Mouse (Mus musculus) gastrocnemius, adult 8-10 months (tissue): ENCODE data around the gene Ocln. TPM values are rescaled to one million over a fixed set of nuclear protein-coding genes. Genes with fewer than 3 reads are reported as not detected.
A peak's percentile ranks its signal among the peaks of the same experiment; 100 is the strongest.

ENCODE experiments used
- DNase-seq, 2 experiments: peaks; one replicate each; pipeline ENCODE4 v3.0.0; 2022; ENCODE audit warnings: low spot score in 2 of 2
- total RNA-seq, 4 experiments: library from RNA; stranded (reverse); gene quantifications; 2 replicates each; pipeline ENCODE4 v1.2.4; 2022

The Ocln gene
- total RNA-seq, result under 1 TPM in 1 of 4 experiments, not detected in 3; 0.29 TPM

GRCm38 (mm10) chr13:100552369-100553041, at the start of gene Ocln:
Gene Ocln (minus strand): TSS chr13:100552718.
- no peak for DNase-seq

- DNase-seq, result no peak
These were observed 48.5 kb upstream of the Ocln start for GRCm38 (mm10) chr13:100601034-100601433.

GRCm38 (mm10) chr13:100600317-100600716, 47.8 kb upstream of the Ocln start:
- DNase-seq, result no peak

GRCm38 (mm10) chr13:100597284-100597683, 44.8 kb upstream of the Ocln start:
- no peak for DNase-seq

- no peak for DNase-seq
These were observed 43.0 kb upstream of the Ocln start for GRCm38 (mm10) chr13:100595552-100595885.

- DNase-seq, result no peak
These were observed 42.5 kb upstream of the Ocln start for GRCm38 (mm10) chr13:100594838-100595551.

- peak; percentile 15 to 29 for DNase-seq
These were observed 41.7 kb upstream of the Ocln start for GRCm38 (mm10) chr13:100594041-100594792.

- no peak for DNase-seq
These were observed 36.1 kb upstream of the Ocln start for GRCm38 (mm10) chr13:100588646-100589045.

- no peak for DNase-seq
These were observed 29.6 kb upstream of the Ocln start for GRCm38 (mm10) chr13:100582144-100582543.

GRCm38 (mm10) chr13:100581701-100582100, 29.2 kb upstream of the Ocln start:
- no peak for DNase-seq

- no peak for DNase-seq
These were observed 27.4 kb upstream of the Ocln start for GRCm38 (mm10) chr13:100579951-100580350.

GRCm38 (mm10) chr13:100579220-100579619, 26.7 kb upstream of the Ocln start:
- DNase-seq, result no peak

- DNase-seq, result no peak
These were observed 23.4 kb upstream of the Ocln start for GRCm38 (mm10) chr13:100575950-100576349.

GRCm38 (mm10) chr13:100570713-100571112, 18.2 kb upstream of the Ocln start:
- DNase-seq, result no peak

- DNase-seq, result no peak
These were observed 15.8 kb upstream of the Ocln start for GRCm38 (mm10) chr13:100568359-100568758.

- DNase-seq, result no peak
These were observed 6.9 kb upstream of the Ocln start for GRCm38 (mm10) chr13:100559449-100559848.

GRCm38 (mm10) chr13:100557011-100557410, 4.5 kb upstream of the Ocln start:
- no peak for DNase-seq

- DNase-seq, result no peak
These were observed 522 bp upstream of the Ocln start for GRCm38 (mm10) chr13:100553042-100553437.

GRCm38 (mm10) chr13:100552009-100552368, 529 bp downstream of the Ocln start:
- DNase-seq, result no peak

- DNase-seq, result no peak
These were observed 1.0 kb downstream of the Ocln start for GRCm38 (mm10) chr13:100551371-100552008.

GRCm38 (mm10) chr13:100547269-100547668, 5.2 kb downstream of the Ocln start:
- no peak for DNase-seq

GRCm38 (mm10) chr13:100545510-100545909, 7.0 kb downstream of the Ocln start:
- DNase-seq, result no peak
